9 mouse cellular contexts compared by ENCODE assay signal in the genomic region with DNA sequence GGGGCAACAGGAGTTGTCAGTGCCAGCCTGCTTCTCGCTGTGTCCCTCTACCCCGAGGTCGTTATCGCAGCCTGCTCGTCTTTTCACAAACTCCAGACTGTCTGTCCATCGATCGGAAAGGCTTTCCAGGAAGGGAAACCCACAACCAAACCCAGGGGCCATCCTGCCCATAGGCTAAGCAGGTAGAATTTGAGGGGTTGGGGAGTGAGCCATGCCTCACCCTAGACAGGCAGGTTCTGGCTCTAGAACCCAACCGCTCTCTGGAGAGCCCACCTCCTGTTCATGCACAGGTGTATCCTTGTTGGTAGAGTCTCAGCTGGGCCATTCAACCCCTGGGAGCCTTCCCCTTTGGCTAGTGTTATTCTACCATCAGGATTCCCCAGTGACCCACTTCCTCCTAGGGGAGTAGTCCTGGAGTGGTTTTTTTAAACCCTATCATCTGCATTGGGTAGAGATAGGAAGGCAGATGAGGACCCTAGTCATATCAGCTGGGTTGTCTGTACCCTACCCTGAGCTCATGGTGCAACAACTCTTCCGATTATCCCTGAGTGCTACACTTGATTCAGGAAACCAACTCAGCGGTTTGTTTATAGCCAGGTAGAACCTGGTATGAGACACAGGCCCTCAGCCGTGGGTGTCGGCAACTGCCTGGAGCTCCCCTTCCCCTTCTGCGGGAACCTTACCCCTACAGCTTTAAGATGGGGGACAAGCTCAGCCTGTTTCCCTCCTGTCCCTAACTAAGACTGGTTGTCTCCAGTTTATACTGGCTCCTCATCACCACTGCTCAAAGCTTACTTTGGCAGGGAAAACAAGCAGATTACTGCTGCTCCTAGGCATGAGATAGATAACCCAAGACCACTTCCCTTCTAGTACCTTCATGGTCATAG. TPM values are rescaled to one million over a fixed set of nuclear protein-coding genes. Genes with fewer than 3 reads are reported as not detected.
DNase-seq lines count a peak whose midpoint lies in the region; ATAC-seq and TF ChIP-seq lines count a peak whose summit lies in the region.
"Had no signal": no experiment of that assay in that cellular context is flagged by ENCODE, and none has a peak within 500 bp of the region (broad histone marks: within the 10 kb centered on the region; RNA-seq: fewer than 3 reads in every experiment).

No protein-coding gene starts in this region.

- H3K36me3 ChIP-seq in kidney, adult 2 months (ENCODE audit: control insufficient read depth, insufficient read depth, low read length): peaks cover 17% of the 10 kb centered on the region
- peaks cover 31% of the 10 kb centered on the region for H3K36me3 ChIP-seq in forebrain, embryonic 10.5 days (replicated peaks)
- H3K36me3 ChIP-seq in intestine, embryonic 14.5 days (ENCODE audit: control insufficient read depth, insufficient read depth, low read length): peaks cover 38% of the 10 kb centered on the region

- H3K4me1 ChIP-seq in kidney, adult 2 months (ENCODE audit: control insufficient read depth, insufficient read depth, low read length): peaks cover 9% of the 10 kb centered on the region
- peaks cover 37% of the 10 kb centered on the region for H3K4me1 ChIP-seq in forebrain, embryonic 10.5 days
- H3K4me1 ChIP-seq in intestine, embryonic 14.5 days (replicated peaks; ENCODE audit: control insufficient read depth, insufficient read depth, low read length): peaks cover 10% of the 10 kb centered on the region; the same call in 1 of the 2 replicates

- no peaks in the 10 kb centered on the region for H3K9me3 ChIP-seq in forebrain, embryonic 10.5 days
- H3K9me3 ChIP-seq in intestine, embryonic 14.5 days (ENCODE audit: control insufficient read depth, low read length): no peaks in the 10 kb centered on the region

- TF ChIP-seq POLR2A in kidney, adult 2 months (IDR thresholded peaks at IDR 0.05; ENCODE audit: low read depth, low read length): peak; percentile 8

- no peak overlapping the region for H3K4me3 ChIP-seq in kidney, adult 2 months (ENCODE audit: insufficient read depth, low read depth, low read length)
- peak overlapping the region; percentile 51 for H3K4me3 ChIP-seq in forebrain, embryonic 10.5 days
- H3K4me3 ChIP-seq in intestine, embryonic 14.5 days (ENCODE audit: low read depth, low read length): peak overlapping the region; percentile 29; the same call in 1 of the 2 replicates

- 0 out of 2 replicates have a peak overlapping the region, but pooled peaks have one; percentile 11 for H3K9ac ChIP-seq in intestine, embryonic 14.5 days (ENCODE audit: low read length)

- H3K27ac ChIP-seq in kidney, adult 2 months (ENCODE audit: insufficient read depth, low read depth, low read length): no peak overlapping the region
- H3K27ac ChIP-seq in forebrain, embryonic 10.5 days: no peak overlapping the region
- no peak overlapping the region for H3K27ac ChIP-seq in intestine, embryonic 14.5 days (ENCODE audit: low read depth)

- no peak for DNase-seq in kidney, adult 2 months
- DNase-seq in kidney, postnatal 4 days: no peak
- no peak for DNase-seq in forebrain, embryonic 10.5 days (ENCODE audit: extremely low spot score, low spot score)
- no peak for DNase-seq in intestine, embryonic 14.5 days (ENCODE audit: low spot score)
- DNase-seq in naive thymus-derived CD4-positive, alpha-beta T cell, adult 2 months (ENCODE audit: low read depth): peak; percentile 4
- DNase-seq in embryo, embryonic 9.5 days (ENCODE audit: extremely low spot score): no peak
- DNase-seq in frontal cortex, postnatal 14 days (ENCODE audit: low spot score in 2 of 2): no peak
- DNase-seq in adrenal gland, adult 18-20 months (ENCODE audit: low spot score in 2 of 2): no peak

- peak; percentile 4; the same call in 1 of the 2 replicates for ATAC-seq in intestine, embryonic 14.5 days (replicated peaks; ENCODE audit: low FRiP score, low TSS enrichment, low read depth)

- WGBS in kidney, adult 2 months: 36% methylated on average over 13 of the region's 13 CpGs
- WGBS in forebrain, embryonic 10.5 days: 62% methylated on average over 13 of the region's 13 CpGs
- WGBS in intestine, embryonic 14.5 days: 52% methylated on average over 13 of the region's 13 CpGs

- no peak for TF ChIP-seq CTCF in kidney, adult 2 months (conservative IDR thresholded peaks at IDR 0.05; ENCODE audit: insufficient read depth, insufficient read length, low read depth, low read length)

- H3K27me3 ChIP-seq in kidney, adult 2 months (replicated peaks; ENCODE audit: control insufficient read depth, insufficient read depth, low read length): no peaks in the 10 kb centered on the region
- H3K27me3 ChIP-seq in forebrain, embryonic 10.5 days (ENCODE audit: poor library complexity, severe bottlenecking): peaks cover 46% of the 10 kb centered on the region
- no peaks in the 10 kb centered on the region for H3K27me3 ChIP-seq in intestine, embryonic 14.5 days (replicated peaks; ENCODE audit: control insufficient read depth, insufficient read depth, low read length)

- H3K4me2 ChIP-seq in intestine, embryonic 14.5 days (ENCODE audit: low read length): peak overlapping the region; percentile 67

RNA-seq across cellular contexts. Expression of a gene that starts 3.6 kb away (rescaled TPM):
- polyA plus RNA-seq in kidney, adult 2 months (2012; rRNA removed): 136 and 163 TPM in 2 replicates
- 36.1 and 37.9 TPM in 2 replicates for polyA plus RNA-seq in forebrain, embryonic 10.5 days (2016; fragmentation: Nextera tagmentation; extraction: Ambion mirVana)
- 146 and 160 TPM in 2 replicates for polyA plus RNA-seq in intestine, embryonic 14.5 days (2014; fragmentation: Nextera tagmentation; extraction: Ambion mirVana)
- total RNA-seq in adrenal gland, adult 18-20 months (2021): 10 to 100 TPM; 40.1 to 43.7 TPM

RNA-seq across cellular contexts. Expression of a gene that starts 13.5 kb away (rescaled TPM):
- 24.0 and 28.0 TPM in 2 replicates for polyA plus RNA-seq in kidney, adult 2 months (2012; rRNA removed)
- polyA plus RNA-seq in forebrain, embryonic 10.5 days (2016; fragmentation: Nextera tagmentation; extraction: Ambion mirVana): 0.20 and 0.21 TPM in 2 replicates
- 4.1 and 4.3 TPM in 2 replicates for polyA plus RNA-seq in intestine, embryonic 14.5 days (2014; fragmentation: Nextera tagmentation; extraction: Ambion mirVana)
- under 1 TPM; 0.60 to 0.90 TPM for total RNA-seq in adrenal gland, adult 18-20 months (2021)
- total RNA-seq: CH12.LX had no signal

RNA-seq across cellular contexts. Expression of a gene that starts 22.3 kb away (rescaled TPM):
- polyA plus RNA-seq in kidney, adult 2 months (2012; rRNA removed): 52.3 and 57.2 TPM in 2 replicates
- polyA plus RNA-seq in forebrain, embryonic 10.5 days (2016; fragmentation: Nextera tagmentation; extraction: Ambion mirVana): 35.1 and 40.2 TPM in 2 replicates
- 87.0 and 88.2 TPM in 2 replicates for polyA plus RNA-seq in intestine, embryonic 14.5 days (2014; fragmentation: Nextera tagmentation; extraction: Ambion mirVana)
- total RNA-seq in adrenal gland, adult 18-20 months (2021): 10 to 100 TPM; 43.8 to 52.3 TPM

RNA-seq across cellular contexts. Expression of a gene that starts 30.0 kb away (rescaled TPM):
- polyA plus RNA-seq in kidney, adult 2 months (2012; rRNA removed): 0.19 and 0.27 TPM in 2 replicates
- 1.4 TPM in 2 replicates for polyA plus RNA-seq in forebrain, embryonic 10.5 days (2016; fragmentation: Nextera tagmentation; extraction: Ambion mirVana)
- 0.61 and 0.75 TPM in 2 replicates for polyA plus RNA-seq in intestine, embryonic 14.5 days (2014; fragmentation: Nextera tagmentation; extraction: Ambion mirVana)
- total RNA-seq in adrenal gland, adult 18-20 months (2021): under 1 TPM in 1 of 2 experiments, not detected in 1; 0.23 TPM
- total RNA-seq: CH12.LX had no signal
